Mouse (Mus musculus) adrenal gland (tissue): ENCODE measurements around the gene E2f6.

Source experiments
- intact Hi-C: fragments of 180-260 bp; cut with DNase I; formaldehyde crosslinking; loops from one replicate; pipeline ENCODE4 v1.15.1; 2025
- long read RNA-seq, 2 experiments: library from polyadenylated mRNA; unstranded; transcript quantifications; one replicate each; pipeline ENCODE4 v2.0.0; 2020; ENCODE audit warnings: borderline replicate concordance in 1 of 2; ENCODE audit not compliant: insufficient replicate concordance in 1 of 2

The E2f6 gene
- long read RNA-seq, experiment 1, transcript E2f6-204 (8 exons, 2,362 nt), result major isoform, 21 of 37 reads
- long read RNA-seq, experiment 1, partial matches to known transcripts, result 4 of 37 reads
- long read RNA-seq, experiment 1, other reads (novel, unspliced or antisense), result 5 of 37 reads
- long read RNA-seq, experiment 2, transcript E2f6-201 (7 exons, 2,418 nt), result minor isoform, 14 of 52 reads
- long read RNA-seq, experiment 2, transcript E2f6-204 (8 exons, 2,362 nt), result major isoform, 27 of 52 reads
- long read RNA-seq, experiment 2, partial matches to known transcripts, result 6 of 52 reads
- long read RNA-seq, experiment 2, other reads (novel, unspliced or antisense), result 4 of 52 reads

GRCm38 (mm10) chr12:16810525-16811431, at the start of gene E2f6:
TSS of gene E2f6 (plus strand) at chr12:16810963.
- intact Hi-C loops, result loop anchor here (5.0 kb wide), 1 partner anchor 122 kb away; no protein-coding TSS in a partner anchor

GRCm38 (mm10) chr12:16761461-16761860, 49.3 kb upstream of the E2f6 start:
- intact Hi-C loops, result no loop called here

GRCm38 (mm10) chr12:16763649-16764422, 46.9 kb upstream of the E2f6 start:
- intact Hi-C loops, result no loop called here

DNA sequence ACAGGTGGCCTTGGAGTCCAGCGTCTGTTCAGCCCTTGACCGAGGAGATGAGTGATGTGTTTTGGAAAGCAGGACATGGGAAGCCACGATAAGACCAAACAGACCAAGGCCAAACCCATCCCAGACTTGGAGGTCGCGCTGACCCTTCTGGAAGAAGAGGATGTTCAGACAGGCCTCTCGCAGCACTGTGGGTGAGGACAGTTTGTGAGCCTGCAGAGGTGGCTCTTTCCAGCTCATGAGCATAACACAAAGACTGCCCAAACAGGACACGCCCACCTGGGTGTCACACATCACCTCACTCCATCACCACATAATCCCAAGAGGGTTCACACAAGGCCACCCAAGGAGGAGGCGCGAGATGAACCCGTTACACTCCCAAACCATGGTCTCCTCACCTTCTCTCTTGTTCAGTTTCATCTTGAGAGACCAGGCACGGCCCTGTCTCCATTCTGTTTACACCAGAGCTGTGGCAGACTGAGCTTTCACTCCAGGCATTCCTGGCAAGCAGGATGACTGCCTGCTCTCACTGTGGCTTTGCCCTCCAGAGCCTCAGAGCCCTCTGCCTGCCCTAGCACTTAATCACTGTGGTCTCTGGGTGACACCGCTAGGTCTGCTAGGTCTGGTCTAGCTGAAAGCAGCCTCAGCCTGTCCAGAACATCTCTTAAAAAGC, 45.9 kb upstream of the E2f6 start:
- intact Hi-C loops, result no loop called here

- intact Hi-C loops, result no loop called here
Measured at GRCm38 (mm10) chr12:16768251-16768650, 42.5 kb upstream of the E2f6 start.

- intact Hi-C loops, result no loop called here
Measured at GRCm38 (mm10) chr12:16768711-16769110, 42.1 kb upstream of the E2f6 start.

DNA sequence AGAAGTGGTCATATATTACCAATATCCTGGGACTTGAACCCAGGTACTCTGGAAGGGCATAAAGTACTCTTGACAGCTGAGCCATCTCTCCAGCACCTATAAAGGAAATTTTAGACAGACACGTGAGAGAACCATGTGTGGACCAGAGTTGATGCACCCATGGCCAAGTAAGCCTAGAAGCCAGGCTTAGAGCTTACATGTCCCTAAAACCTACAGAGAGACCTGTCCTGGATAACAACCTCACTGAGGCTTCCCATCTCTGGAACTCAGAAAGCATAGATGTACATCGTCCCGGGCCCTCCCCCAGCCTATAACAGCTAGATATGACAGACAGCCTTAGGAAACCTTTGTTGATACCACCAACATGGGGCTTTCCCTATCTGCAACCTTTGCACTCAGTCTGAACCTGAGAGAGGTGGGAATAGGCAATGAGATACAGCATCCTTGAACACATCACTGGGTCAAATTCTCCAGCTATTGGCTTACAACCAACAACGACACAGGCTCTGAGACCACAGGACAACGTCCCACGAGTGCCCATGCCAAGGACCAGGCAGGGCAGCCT, 41.1 kb upstream of the E2f6 start:
- intact Hi-C loops, result no loop called here

DNA sequence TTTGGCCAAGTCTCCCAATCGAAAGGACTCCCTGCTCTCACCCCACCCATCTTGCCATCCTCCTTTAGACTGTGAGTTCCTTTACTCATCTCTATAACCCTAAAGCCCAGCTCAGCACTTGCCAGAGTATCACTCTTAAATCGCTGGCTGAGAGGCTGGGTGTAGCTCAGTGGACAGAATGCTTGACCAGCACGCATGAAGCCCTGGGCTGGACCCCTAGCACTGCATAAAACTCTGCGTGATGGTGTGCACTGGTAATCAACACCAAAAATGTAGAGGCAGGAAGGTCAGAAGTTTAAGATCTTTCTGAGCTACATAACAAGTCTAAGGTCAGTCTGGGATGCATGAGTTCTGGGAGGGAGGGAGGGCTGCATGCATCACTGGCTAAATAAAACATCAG, 36.2 kb upstream of the E2f6 start:
- intact Hi-C loops, result no loop called here

DNA sequence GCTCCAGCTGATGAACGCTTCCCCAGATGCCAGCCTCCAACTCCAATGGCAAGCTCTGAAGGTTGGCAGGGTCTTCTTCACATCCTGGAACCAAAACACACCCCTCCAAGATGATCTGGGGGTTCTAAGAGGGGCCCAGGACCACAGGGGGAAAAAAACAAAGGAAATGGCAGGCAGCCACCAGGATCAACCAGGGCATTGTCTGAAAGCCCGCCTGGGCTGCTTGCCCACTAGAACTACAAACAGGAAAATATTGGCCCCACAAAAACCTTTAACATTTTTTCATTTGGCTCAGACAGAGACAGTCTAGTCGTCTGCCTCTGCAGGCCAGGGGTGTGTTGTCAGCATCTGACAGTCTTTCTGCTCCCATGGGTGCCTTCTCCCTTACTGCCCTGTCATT, 35.4 kb upstream of the E2f6 start:
- intact Hi-C loops, result no loop called here

DNA sequence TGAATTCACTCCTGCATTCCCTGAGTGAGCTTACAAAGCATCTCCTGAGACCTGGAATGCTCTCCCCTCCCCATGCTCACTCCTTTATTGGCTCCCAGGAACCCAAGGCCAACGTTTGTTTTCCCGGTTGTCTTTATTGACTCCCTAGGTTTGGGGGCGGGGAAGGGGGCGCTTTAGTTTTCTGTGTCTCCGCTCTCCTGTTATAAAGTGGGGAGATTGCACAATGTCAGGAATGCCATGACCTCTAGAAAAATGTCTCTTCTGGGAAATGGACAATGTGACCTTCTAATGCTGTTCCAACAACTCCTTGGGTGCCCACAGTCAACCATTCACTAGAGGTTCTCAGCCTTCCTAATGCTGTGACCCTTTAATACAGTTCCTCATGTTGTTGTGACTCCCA, 32.2 kb upstream of the E2f6 start:
- intact Hi-C loops, result no loop called here

DNA sequence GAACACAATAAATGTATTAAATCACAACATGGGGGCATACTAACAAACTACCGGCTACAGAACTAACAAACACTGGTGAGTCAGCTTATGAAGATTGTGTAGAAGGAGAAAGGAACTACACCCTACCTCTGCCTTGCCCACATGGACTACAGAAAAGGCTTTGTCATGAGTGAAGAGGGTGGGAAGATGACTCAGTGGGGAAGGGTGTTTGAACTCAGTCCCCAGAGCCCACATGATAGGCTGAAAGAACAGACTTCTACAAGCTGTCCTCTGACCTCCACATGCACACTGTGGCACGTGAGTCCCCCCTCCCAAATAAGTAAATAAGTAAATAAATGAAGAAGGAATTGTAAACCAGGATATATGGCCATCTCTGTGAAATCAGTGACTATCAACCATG, 31.6 kb upstream of the E2f6 start:
- intact Hi-C loops, result no loop called here

DNA sequence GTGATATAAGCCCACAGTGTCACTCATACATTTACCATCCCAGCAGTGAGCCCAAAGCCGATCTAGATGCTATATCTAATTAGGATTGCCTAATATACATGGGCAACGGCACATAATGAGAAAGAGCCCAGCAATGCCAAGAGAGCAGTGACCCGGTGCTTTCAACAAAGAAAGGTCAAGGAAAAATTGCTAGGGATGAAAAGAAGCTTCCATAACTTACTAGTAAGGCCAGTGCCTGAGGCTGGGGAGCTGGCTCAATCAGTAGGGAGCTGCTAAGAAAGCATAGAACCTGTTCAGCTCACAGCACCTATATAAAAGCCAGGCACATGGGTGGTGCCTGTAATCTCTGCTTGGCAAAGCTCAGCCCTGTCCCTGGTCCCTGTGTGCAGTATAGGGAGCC, 30.4 kb upstream of the E2f6 start:
- intact Hi-C loops, result no loop called here

- intact Hi-C loops, result no loop called here
Measured at GRCm38 (mm10) chr12:16781034-16781746, 29.6 kb upstream of the E2f6 start.

DNA sequence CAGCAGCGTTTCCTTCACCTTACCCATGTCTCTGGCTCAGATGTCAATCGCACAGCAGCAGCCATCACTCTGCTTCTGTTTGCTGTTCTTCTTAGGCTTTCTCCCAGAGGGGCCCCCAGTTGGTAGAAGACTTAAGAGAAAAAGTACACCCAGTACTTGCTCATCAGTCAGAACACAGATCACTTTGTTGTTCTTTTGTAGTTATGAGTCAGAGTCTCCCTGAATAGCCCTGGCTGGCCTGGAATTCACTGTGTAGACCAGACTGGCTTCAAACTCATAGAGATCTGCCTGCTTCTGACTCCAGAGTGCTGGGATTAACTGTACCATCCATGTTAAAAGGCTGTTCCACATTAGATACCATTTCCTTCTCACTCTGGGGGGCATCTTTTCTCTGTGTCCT, 22.2 kb upstream of the E2f6 start:
- intact Hi-C loops, result no loop called here

DNA sequence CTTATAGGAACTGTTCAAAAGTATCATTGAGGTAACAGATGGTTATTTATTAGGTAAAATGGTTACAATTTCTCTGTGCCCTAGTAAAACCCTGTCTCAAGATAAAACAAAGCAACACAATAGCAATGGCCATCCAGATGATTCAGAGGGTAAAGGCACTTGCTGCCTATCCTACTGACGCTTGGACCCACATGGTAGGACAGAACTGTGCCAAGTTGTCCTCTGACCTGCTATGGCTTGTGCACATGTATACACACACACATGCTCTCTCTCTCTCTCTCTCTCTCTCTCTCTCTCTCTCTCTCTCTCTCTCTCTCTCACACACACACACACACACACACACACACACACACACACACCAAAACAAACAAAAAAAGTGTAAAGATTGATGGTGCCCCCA, 21.6 kb upstream of the E2f6 start:
- intact Hi-C loops, result no loop called here

GRCm38 (mm10) chr12:16789756-16790155, 21.0 kb upstream of the E2f6 start:
- intact Hi-C loops, result no loop called here

- intact Hi-C loops, result no loop called here
Measured at GRCm38 (mm10) chr12:16790456-16790855, 20.3 kb upstream of the E2f6 start.

- intact Hi-C loops, result no loop called here
Measured at GRCm38 (mm10) chr12:16793371-16793770, 17.4 kb upstream of the E2f6 start.

DNA sequence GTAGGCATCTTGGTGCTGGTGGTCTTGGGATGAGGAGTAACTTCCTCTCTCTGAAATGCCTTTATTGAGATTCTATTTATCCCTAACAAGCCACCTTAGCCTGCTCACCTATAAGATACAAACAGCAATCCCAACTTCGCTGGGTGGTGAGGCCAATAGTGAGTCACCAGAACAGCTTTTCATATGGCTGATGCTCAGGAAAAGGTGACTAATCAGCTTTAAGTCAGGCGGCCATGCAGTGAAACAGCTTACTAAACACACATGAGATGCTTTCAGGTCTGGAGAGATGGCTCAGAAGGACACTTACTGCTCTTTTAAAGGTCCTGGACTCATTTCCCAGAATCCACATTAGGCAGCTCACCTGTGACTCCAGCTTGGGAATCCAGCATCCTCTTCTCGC, 15.0 kb upstream of the E2f6 start:
- intact Hi-C loops, result no loop called here

GRCm38 (mm10) chr12:16798894-16799293, 11.9 kb upstream of the E2f6 start:
- intact Hi-C loops, result no loop called here
